Mouse (Mus musculus) spleen, adult 12 weeks (tissue): Measurements from ENCODE around the gene Itk.

ENCODE experiments used
- DNase-seq: peaks from one replicate; pipeline ENCODE4 v3.0.0; 2022; ENCODE audit warnings: low spot score

Gene Itk

GRCm38 (mm10) chr11:46393413-46393812 lies 4.1 kb upstream of the Itk start:
- no peak for DNase-seq

DNA sequence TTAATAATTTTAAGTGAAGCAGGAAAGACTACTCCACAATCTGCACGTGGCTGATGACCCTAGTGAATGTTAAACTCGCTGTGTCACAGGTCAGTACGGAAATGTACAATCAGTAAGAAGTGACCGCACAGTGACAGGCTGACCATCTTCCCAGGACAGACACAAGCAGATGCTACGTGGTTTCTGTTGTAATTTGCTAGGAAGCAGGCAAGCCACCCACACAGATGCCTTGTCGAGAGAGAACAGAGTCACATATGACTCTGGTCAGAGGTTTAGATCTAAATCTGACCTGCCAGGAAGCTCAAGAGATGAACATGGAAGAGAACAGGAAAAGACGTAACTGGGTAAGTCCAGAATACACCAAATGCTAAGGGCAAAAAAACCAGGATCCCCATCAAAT lies 3.6 kb upstream of the Itk start:
- DNase-seq, result no peak

GRCm38 (mm10) chr11:46390621-46391020 lies 1.3 kb upstream of the Itk start:
- DNase-seq, result no peak

GRCm38 (mm10) chr11:46388438-46388837 lies 877 bp downstream of the Itk start:
- no peak for DNase-seq

DNA sequence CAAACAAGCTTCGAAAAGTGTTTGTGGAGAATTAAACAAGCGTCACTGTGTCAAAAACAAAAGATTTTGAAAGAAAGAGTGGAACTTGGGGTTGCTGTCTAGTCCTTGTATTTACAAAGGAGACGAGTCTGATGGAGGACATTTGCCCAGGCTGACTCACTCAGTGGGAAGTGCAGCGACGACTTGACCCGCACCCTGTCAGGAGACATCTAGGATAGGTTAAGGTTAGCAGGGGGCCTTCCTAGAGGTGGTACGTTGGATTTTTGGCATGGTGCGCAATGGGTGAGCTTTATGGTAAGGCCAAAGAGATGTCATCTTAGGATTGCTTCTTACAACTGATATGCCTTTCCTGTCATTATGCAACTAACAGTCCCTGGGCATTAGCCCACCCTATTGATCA lies 2.3 kb downstream of the Itk start:
- no peak for DNase-seq

- no peak for DNase-seq
Measured at GRCm38 (mm10) chr11:46386556-46386955, 2.8 kb downstream of the Itk start.

DNA sequence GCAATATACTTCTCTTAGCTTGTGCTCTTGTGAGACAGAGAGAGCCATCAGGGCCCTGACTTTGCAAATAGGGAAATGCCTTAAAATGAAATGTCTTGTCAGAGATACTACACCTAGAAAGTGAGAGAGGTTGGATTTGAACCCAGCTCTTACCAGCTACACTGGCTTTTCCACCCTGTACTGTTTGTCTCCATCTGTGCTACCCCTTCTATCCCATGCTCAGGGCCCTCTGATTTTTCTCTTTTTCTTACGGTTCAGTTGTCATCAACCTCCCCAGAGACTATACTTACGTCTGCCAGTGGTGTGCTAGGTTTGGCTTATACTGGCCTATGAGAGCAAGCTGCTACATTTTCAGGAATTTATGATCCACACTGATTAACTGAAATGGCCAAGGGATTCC lies 4.4 kb downstream of the Itk start:
- no peak for DNase-seq

GRCm38 (mm10) chr11:46382466-46382865 lies 6.8 kb downstream of the Itk start:
- DNase-seq, result no peak

GRCm38 (mm10) chr11:46380097-46380675 lies 9.1 kb downstream of the Itk start:
- no peak for DNase-seq

GRCm38 (mm10) chr11:46377819-46378782 lies 11.2 kb downstream of the Itk start:
- peak; percentile 12 for DNase-seq

DNA sequence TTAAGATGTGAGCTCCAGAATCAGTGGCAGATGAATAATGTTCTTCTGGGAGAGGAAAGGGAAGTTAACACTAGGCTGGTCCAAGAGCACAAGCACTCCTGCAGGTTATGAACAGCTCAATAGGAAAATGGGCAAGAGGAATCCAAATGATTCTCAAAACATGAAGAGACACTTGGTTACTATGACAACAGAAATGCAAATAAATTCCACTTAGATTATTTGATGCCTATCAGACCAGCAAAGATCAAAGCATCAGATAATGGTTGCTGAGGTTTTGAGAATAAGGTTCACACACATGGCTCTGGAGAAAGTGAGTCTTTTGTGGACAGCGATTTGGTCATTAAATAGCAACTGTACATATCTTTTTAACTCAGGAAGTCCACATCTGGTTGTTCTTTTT lies 12.0 kb downstream of the Itk start:
- no peak for DNase-seq

DNA sequence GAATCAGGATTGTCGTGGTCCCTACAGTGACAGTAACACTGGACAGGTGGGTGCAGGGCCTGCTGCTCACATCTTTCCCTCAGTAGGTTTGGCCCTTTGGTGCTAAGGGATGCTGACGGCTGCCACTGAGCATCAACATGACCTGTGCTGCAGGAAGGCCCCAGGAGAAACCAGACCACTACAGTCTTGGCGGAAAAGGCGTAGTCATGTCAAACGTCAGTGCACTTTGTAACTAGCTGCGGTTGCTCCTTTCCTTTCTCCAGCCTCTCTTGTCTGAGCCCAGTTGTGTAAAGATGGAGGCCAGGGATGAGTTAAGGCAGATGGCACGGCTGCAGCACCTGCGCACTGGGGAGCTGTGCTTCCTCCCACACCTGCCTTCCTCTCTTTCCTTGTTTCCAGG lies 14.3 kb downstream of the Itk start:
- DNase-seq, result no peak

GRCm38 (mm10) chr11:46373071-46374030 lies 16.0 kb downstream of the Itk start:
- no peak for DNase-seq

- DNase-seq, result no peak
Measured at GRCm38 (mm10) chr11:46372331-46372953, 16.9 kb downstream of the Itk start.

- no peak for DNase-seq
Measured at GRCm38 (mm10) chr11:46371250-46371649, 18.1 kb downstream of the Itk start.

GRCm38 (mm10) chr11:46370457-46370856 lies 18.9 kb downstream of the Itk start:
- DNase-seq, result no peak

GRCm38 (mm10) chr11:46366357-46366756 lies 23.0 kb downstream of the Itk start:
- DNase-seq, result no peak

- DNase-seq, result no peak
Measured at GRCm38 (mm10) chr11:46365744-46366143, 23.6 kb downstream of the Itk start.

- DNase-seq, result no peak
Measured at GRCm38 (mm10) chr11:46363864-46364263, 25.5 kb downstream of the Itk start.

DNA sequence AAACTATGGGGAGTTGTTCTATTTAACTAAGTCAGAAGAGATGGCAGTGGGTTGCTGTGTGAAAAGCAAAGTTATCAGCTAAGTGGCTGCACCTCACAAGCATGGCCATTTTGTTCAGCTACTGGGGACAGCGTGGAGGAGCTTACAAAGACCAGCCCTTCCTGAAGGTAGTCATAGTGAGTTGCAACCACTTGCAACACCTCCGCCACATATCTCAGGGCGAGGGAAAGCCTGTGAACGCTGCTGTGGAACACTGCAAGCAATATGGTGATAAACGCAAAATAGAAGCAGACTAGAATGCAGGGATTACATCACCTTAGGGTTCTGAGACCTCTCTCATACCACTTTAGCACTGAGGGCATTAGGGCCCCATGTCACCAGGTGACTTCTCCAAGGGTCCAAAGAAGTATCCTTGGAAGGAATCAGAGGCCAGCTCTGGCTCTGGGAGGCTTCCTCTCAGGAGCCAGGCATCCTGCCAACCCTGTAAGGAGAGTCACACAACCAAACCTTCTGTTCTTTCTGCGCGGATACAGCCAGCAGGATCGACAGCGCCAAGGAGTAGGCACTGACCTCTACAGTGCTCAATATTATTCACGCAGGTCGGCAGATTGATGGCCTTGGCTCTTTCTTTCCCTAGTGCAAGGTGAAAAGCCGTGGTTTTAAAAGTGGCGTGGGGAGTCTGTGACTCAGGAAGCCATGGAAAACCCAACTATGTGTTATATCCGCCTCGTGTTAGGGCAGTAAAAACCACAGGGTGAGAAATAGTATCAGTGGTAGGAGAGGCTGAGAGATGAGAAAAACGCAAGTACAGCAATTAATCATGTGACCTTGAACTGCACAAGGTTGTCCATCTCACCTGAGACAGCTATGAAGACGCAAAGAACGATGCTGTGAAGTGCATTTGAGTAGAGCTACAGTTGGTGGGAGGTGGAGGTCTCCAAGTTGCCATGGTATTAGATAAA lies 27.0 kb downstream of the Itk start:
- no peak for DNase-seq
